Mouse (Mus musculus) activated CD4-positive, CD25-positive, alpha-beta regulatory T cell (primary cell): ENCODE measurements around the gene Haghl. TPM values are rescaled to one million over a fixed set of nuclear protein-coding genes. Genes with fewer than 3 reads are reported as not detected.

Experiments
- polyA plus RNA-seq, 2 experiments: library from polyadenylated mRNA; unstranded; fragments of 100-300 nt; shearing (Covaris generic); gene quantifications; one replicate each; pipeline ENCODE4 v1.2.1; 2017

Haghl gene
- 10 to 100 TPM; 46.8 to 50.3 TPM for polyA plus RNA-seq

DNA sequence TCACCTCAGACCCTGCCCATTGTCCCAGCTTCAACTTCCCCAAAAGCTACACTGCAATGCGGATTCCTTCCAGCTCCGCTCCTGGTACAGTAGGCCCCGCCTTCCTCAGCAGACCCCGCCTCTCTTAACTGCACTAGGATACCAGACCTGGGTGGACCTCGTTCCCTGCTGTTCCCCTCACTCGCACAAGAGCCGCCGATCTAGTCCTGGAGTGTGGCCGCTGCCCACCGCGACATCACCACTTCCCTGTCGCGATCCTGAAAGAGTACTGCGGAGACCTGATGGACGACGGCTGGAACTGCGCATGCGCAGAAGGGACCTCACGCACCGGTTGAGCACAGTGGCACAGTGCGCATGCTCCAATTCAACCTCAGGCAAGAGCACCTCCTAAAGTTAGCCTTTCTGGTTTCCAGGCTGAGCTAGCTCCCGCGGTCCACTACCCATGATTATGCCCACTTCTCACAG lies at the start of gene Haghl:
TSS of gene Haghl (minus strand) at position 393 of the 465 bp plus-strand sequence.

DNA sequence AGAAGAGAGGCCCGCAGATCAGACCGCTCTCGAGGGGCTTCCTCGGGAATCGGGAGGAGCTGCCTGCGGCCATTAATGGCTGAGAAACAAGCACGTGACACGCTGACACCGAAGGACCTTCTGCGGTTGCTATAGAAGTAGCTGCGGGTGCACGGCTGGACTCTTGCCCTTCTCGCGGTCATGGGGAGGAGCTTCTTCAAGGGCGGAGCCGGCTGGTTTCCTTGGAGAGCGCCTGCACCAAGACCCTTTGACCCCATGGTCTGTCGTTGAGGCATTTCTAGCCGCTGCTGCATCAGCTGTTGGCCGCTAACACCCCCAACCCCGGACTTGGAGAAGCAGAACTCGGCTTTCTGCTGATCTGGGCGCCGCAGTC lies 47.8 kb upstream of the Haghl start, which contains the start of gene Stub1:
TSS of gene Stub1 (minus strand) at position 114 of the 373 bp plus-strand sequence.

DNA sequence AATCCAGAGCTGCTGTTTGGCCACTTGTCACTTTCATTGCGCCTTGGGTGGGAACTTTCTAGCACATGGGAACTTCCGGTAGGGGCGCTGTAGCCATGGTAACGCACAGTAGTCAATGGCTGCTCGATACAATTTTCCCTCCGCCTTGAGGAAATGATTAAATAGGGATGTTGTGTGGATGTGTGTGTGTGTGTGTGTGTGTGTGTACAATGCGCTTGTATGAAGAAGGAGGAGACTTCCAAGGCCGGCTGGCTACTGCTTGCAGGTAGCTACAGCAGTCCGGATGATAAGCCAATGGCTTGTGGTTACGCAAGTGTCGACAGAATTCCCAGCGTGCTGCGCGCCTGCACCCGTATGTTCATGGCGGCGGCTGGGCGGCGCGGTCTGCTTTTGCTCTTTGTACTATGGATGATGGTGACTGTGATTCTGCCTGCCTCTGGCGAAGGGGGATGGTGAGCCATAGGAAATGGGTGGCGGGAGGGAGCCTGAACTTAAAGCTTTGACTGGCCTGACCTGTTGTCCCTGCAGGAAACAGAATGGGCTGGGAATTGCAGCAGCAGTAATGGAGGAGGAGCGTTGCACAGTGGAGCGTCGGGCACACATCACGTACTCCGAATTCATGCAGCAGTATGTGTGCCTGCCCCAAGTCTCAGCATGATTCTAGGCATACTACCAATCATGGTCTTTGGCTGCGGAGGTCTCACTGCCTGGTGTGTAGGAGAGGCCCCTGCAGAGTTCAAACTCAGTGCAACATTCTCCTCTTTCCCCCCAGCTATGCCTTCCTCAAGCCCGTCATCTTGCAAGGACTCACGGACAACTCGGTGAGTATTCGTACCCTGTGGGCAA lies 43.5 kb upstream of the Haghl start, which contains the start of gene Jmjd8:
TSS of gene Jmjd8 (plus strand) at position 156 of the 846 bp plus-strand sequence.

DNA sequence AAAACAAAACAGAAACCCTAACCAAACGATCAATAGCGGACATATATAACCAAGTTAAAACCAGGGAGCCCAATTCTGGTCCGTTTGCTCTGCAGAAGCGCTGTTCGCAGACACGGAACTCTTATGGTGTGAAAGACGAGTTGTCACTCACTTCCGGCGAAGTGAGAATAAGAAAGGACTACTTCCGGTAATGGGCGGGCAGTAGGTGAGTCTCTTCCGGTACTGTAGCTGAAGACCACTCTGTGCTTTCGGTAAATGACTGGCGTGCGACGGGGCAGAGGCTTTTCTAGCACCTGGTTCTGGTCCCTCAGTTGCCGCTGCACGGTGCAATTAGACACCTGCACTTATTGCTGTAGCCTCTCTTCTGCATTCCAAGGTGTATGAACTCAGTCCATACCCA lies 38.0 kb upstream of the Haghl start, which contains the start of gene Wdr24:
TSS of gene Wdr24 (plus strand) at position 176 of the 400 bp plus-strand sequence.

DNA sequence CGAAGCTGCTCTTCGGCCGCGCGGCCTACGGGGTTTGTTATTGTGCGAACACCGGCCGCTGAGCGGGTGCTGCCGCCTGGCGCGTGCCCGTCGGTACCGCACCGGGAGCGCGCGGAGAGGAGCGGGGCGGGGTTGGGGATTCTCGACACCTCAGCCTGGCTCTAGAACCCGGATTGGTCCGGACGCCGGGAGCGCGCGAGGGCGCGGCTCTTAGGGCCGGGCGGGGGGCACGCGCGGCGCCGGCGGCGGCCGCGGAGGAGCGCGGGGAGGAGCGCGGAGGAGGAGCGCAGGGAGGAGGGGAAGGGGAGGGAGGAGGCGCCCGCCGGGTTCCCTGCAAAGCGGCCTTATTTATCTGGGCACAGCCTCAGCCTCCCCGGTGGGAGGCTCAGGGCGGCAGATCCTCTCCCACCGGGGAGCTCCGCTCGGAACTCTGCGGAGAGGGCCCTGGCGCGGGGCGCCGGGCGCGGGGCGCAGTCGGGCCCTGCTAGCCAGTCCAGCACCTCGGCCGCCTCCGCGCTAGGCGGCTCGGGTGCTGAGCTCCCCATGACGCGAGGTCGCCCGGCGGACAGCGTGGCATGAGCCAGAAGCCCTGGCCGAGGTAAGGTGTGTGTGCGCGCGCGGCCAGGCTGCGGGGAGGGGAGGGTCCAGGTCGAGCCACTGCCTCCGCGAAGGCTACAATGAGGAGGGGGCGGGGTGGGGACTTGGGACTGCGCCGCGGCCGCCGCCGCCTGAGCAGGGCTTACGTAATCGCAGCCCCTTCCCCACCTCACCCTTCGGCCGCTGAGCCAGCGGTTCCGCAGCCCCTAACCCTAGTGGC lies 23.5 kb upstream of the Haghl start, which contains the start of gene Fbxl16:
TSS of gene Fbxl16 (plus strand) at position 297 of the 817 bp plus-strand sequence.

DNA sequence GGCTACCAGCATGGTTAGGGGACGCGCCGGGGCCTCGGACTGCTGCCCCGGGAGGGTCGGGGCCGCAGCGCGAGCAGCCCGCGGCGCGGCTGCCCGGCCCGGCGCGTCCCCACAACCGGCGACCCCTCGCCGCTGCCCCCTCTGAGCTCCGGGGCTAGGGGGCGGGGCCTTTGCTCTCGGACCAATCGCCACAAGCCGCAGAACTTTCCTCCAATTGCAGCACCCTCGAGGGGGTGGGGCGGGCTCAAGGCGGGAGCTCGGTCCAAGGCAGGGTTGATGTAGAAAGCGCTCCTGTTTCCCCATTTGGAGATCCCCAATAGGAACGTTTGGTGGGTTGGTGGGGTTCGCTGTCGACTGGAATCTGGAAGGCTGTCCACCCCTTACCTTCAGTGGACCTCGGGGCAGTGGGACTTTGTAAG lies 11.5 kb upstream of the Haghl start, which contains the start of gene Metrn:
TSS of gene Metrn (minus strand) at position 186 of the 419 bp plus-strand sequence.

DNA sequence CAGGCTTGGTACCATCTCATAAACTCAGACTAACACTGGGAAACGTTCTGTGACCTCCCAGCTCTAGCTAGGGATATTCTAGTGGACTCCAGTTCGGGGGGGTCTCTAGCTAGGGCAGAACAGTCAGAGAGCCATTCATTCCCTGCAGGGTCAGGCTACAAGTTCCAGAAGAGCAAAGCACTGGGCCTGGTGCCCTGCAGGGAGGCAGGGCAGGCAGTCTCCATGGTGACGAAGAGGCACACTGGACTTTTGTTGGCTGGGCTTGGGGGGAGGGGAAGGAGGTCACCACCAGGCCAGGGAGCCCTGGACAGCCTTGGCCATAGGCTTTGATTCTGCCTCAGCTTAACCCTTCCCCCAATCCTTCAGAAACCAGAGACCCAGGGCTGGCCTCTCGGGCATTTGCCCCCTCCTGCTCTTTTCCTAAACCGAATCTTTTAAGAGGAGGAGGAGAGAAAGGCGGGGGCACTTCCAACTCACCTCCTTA lies 10.2 kb upstream of the Haghl start, which contains the start of gene AC134908.4:
TSS of gene AC134908.4 (minus strand) at position 51 of the 484 bp plus-strand sequence.

DNA sequence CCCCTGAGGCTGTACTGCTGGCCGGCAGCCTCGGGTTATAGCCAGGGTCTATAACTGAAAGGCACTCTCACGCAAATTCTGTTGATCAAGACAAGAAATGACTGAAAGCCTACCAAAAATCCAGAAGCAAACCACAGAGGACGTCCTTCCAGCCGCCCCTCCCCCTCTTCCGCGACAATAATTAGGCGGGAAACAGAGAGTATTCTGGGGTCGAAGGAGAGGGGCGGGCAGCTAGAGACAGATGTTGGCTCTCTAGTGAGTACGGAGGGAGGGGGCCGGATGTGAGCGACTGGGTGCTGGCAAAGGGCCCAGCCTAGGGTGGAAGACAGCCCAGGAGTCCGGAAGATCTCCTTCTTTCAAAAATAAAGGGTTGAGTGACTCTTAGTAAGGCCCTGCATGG lies 7.1 kb upstream of the Haghl start, which contains the start of gene Fam173a:
TSS of gene Fam173a (minus strand) at position 287 of the 400 bp plus-strand sequence.

DNA sequence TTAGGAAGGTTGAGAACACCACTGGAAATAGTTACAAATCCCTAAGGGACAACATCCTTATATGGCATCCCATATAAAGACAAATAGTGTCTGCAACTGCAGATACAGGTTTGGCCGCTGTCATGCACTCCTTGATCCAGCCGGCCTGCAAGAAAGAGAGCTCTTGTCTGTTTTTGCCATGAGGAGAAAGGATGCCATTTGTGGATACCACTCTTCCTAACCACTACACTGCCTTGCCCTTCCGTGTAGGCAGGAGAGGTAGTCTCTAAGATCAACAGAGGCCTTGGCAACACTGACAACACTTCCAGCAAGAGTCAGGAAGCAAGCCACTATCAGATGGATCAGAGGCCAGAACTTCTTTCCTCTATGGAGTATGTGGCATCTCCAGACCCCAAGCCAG lies 807 bp upstream of the Haghl start, which contains the start of gene Ccdc78:
TSS of gene Ccdc78 (plus strand) at position 301 of the 400 bp plus-strand sequence.

DNA sequence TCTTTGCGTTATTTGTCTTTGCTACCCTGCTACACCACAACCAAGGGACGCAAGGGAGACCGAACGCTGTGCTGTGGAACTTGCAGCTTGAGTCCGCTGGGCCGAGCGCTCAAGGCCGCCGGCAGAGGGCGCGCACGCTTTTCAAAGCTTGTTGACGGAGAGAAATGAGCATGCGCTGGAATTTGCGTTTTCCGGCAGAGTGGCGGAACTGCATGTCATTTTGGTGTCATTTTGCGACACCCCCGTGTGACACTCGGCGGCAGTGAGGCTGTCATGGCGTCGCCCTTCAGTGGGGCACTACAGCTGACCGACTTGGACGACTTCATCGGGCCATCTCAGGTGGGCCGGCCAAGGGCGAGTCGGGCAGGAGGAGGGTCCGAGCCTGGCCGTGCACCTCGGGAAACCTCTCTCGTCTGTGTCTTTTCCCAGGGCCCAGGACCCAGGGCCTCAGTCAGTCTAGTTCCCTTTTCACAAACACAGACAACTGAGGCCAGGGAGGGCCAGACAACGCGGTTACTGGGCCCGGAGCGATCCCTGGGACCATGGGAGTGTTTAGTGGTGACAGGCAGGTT lies 11.8 kb downstream of the Haghl start, which contains the start of gene Narfl:
TSS of gene Narfl (plus strand) at position 228 of the 572 bp plus-strand sequence.

DNA sequence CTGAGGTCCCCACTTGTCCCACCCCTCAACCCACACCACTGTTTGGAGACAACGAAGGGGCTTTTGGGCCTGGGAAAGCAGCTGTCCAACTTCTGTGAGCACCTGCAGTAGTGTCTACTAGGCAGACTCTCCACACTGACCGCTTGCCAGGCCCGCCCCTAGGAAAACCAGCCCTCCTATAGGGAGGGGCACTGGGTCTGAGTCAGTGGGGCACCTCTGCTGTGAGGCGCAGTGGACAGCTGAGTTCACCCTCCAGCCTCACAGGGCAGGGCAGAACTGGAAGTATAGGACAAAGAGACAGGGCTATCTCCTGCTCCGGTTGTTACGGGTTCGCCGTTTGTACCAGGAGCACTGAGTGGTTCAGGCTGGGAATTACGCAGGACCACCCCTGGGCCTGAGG lies 31.2 kb downstream of the Haghl start, which contains the start of gene Msln:
TSS of gene Msln (minus strand) at position 138 of the 400 bp plus-strand sequence.

DNA sequence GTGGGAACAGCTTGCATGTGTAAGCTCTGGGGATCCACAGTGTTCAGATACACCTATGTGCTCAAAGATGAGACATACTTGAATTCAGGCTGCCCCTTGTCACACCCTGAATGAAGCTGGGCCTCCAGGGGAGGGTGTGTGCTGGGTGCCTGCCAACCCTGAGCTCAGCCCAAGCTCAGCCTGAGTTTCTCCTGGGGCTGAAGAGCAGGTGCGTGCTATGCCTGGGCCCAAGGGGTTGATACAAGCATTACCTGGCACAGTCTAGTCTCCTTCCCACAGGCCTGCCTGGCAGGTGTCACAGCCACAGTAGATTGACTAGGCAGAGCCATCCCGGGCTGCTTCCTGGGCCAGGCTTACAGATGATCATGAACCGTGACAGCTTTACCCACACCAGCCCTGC lies 49.7 kb downstream of the Haghl start, which contains the start of gene Mslnl:
TSS of gene Mslnl (plus strand) at position 298 of the 400 bp plus-strand sequence.

Other genes with a start within 250 kb of the Haghl start
- under 1 TPM in 1 of 2 experiments, not detected in 1; 0.11 TPM for gene Sox8, start 215.0 kb downstream of the Haghl start, polyA plus RNA-seq
- gene Lmf1, start 206.6 kb downstream of the Haghl start, polyA plus RNA-seq = 10 to 100 TPM; 21.6 to 22.0 TPM
- gene Gng13, start 68.5 kb downstream of the Haghl start, polyA plus RNA-seq = not detected
- 1 to 10 TPM; 5.2 to 5.4 TPM for gene Chtf18, start 58.3 kb downstream of the Haghl start, polyA plus RNA-seq
- 10 to 100 TPM; 15.3 to 15.4 TPM for gene Rpusd1, start 58.0 kb downstream of the Haghl start, polyA plus RNA-seq
- gene Mslnl, start 49.6 kb downstream of the Haghl start, polyA plus RNA-seq = not detected
- gene Msln, start 31.3 kb downstream of the Haghl start, polyA plus RNA-seq = under 1 TPM in 1 of 2 experiments, not detected in 1; 0.26 TPM
- gene Narfl, start 11.9 kb downstream of the Haghl start, polyA plus RNA-seq = 10 to 100 TPM; 18.7 to 25.8 TPM
- gene Ccdc78, start 907 bp upstream of the Haghl start, polyA plus RNA-seq = under 1 TPM; 0.59 to 0.72 TPM
- gene Fam173a, start 7.2 kb upstream of the Haghl start, polyA plus RNA-seq = 100 to 1,000 TPM; 177 to 212 TPM
- 1 to 10 TPM in 1 of 2 experiments, not detected in 1; 1.1 TPM for gene AC134908.4, start 10.0 kb upstream of the Haghl start, polyA plus RNA-seq
- 10 to 100 TPM; 37.5 to 46.1 TPM for gene Metrn, start 11.5 kb upstream of the Haghl start, polyA plus RNA-seq
- gene Fbxl16, start 23.4 kb upstream of the Haghl start, polyA plus RNA-seq = not detected
- 10 to 100 TPM; 22.8 to 29.5 TPM for gene Wdr24, start 38.0 kb upstream of the Haghl start, polyA plus RNA-seq
- gene Jmjd8, start 43.2 kb upstream of the Haghl start, polyA plus RNA-seq = 10 to 100 TPM; 16.2 to 25.7 TPM
- gene Stub1, start 47.7 kb upstream of the Haghl start, polyA plus RNA-seq = 100 to 1,000 TPM; 130 TPM
- 1 to 10 TPM; 1.5 to 3.3 TPM for gene Rhbdl1, start 51.6 kb upstream of the Haghl start, polyA plus RNA-seq
- 1 to 10 TPM; 2.5 to 3.2 TPM for gene Gm20683, start 56.1 kb upstream of the Haghl start, polyA plus RNA-seq
- gene Rhot2, start 59.2 kb upstream of the Haghl start, polyA plus RNA-seq = 10 to 100 TPM; 32.6 to 40.3 TPM
- gene Wdr90, start 75.8 kb upstream of the Haghl start, polyA plus RNA-seq = 10 to 100 TPM in 1 of 2 experiments, 1 to 10 TPM in 1; 5.7 to 11.5 TPM
- 1 to 10 TPM; 4.5 to 5.5 TPM for gene Mcrip2, start 83.1 kb upstream of the Haghl start, polyA plus RNA-seq
- gene Mettl26, start 89.4 kb upstream of the Haghl start, polyA plus RNA-seq = 100 to 1,000 TPM in 1 of 2 experiments, 10 to 100 TPM in 1; 82.0 to 102 TPM
- 1 to 10 TPM; 1.5 to 1.9 TPM for gene Wfikkn1, start 95.2 kb upstream of the Haghl start, polyA plus RNA-seq
- gene Rab40c, start 134.1 kb upstream of the Haghl start, polyA plus RNA-seq = 10 to 100 TPM; 15.4 to 25.0 TPM
- gene Pigq, start 159.3 kb upstream of the Haghl start, polyA plus RNA-seq = 10 to 100 TPM; 25.0 to 52.5 TPM
- gene Nhlrc4, start 159.3 kb upstream of the Haghl start, polyA plus RNA-seq = not detected
- gene A930017K11Rik, start 166.9 kb upstream of the Haghl start, polyA plus RNA-seq = under 1 TPM in 1 of 2 experiments, not detected in 1; 0.17 TPM
- 10 to 100 TPM; 21.3 to 28.1 TPM for gene Capn15, start 200.1 kb upstream of the Haghl start, polyA plus RNA-seq